Mouse (Mus musculus) layer of hippocampus, adult 6 months (tissue): Measurements from ENCODE around the gene Vmn2r73. TPM values are rescaled to one million over a fixed set of nuclear protein-coding genes. Genes with fewer than 3 reads are reported as not detected.

ENCODE experiments used
- long read RNA-seq, 2 experiments: library from polyadenylated mRNA; unstranded; transcript quantifications; one replicate each; pipeline ENCODE4 v2.0.0; 2019 to 2020
- polyA plus RNA-seq: library from polyadenylated mRNA; unstranded; fragments of <200 nt; fragmentation: Nextera tagmentation; gene quantifications from 2 replicates; pipeline ENCODE4 v1.2.3, GENCODE M21; 2021

Vmn2r73 gene
- not detected in 2 replicates for polyA plus RNA-seq
- long read RNA-seq, experiment 1 = 0 reads
- long read RNA-seq, experiment 2 = 0 reads

DNA sequence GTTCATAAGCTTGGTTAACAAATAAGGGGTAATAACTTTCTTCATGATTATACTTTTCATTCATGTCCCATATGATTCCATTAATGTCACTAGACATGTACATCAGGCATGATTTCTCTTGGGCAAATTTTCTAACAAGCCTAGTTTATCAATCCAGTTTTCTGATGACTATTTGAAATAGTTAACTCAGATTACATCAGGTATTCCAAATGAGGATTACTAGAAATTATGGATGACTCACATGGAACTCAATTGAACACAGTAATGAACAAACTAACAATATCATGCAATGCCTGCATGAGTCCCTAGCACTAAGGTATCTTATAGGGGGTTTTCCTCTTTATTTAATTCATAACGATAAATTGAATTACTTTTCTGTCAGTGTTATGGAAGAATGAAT, at the start of gene Vmn2r73:
TSS of gene Vmn2r73 (minus strand) at position 101 of the 400 bp plus-strand sequence.

Other genes starting within 250 kb of the Vmn2r73 start
- gene Vmn2r72, start 121.2 kb downstream of the Vmn2r73 start, polyA plus RNA-seq = not detected in 2 replicates
- gene Vmn2r74, start 85.4 kb upstream of the Vmn2r73 start, polyA plus RNA-seq = not detected in 2 replicates